20 mouse cellular contexts compared by ENCODE assay signal in the genomic region with DNA sequence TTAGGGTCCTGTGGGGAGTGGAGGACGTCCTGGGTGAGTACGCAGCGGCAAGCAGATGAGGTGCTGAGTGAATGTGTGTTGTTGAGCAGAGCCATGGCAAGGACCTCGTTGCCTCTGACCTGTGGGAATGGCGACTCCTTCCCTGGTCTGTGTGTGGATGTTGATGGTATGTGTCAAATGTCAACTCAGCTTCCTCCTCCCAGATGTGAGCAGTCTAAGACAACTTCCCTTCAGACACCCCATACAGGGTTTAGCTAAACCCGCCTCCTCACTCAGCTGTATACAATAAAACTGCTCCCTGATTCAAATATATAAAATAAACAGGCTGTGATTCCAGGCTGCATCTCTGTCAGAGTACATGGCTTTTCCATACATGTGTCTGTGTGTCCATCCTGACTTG.
A peak's percentile ranks its signal among the peaks of the same experiment; 100 is the strongest.
DNase-seq lines count a peak whose midpoint lies in the region; ATAC-seq and TF ChIP-seq lines count a peak whose summit lies in the region.
"Had no signal": no experiment of that assay in that cellular context is flagged by ENCODE, and none has a peak within 500 bp of the region (broad histone marks: within the 10 kb centered on the region; RNA-seq: fewer than 3 reads in every experiment).

No protein-coding gene starts in this region.

- no peaks in the 10 kb centered on the region for H3K36me3 ChIP-seq in heart, embryonic 10.5 days
- H3K36me3 ChIP-seq in heart, adult 2 months (ENCODE audit: control insufficient read depth, insufficient read depth, low read length): no peaks in the 10 kb centered on the region
- H3K36me3 ChIP-seq in lung, embryonic 16.5 days (ENCODE audit: control insufficient read depth, insufficient read depth, low read length): no peaks in the 10 kb centered on the region
- H3K36me3 ChIP-seq in neural tube, embryonic 15.5 days: no peaks in the 10 kb centered on the region
- H3K36me3 ChIP-seq: embryonic facial prominence, embryonic 12.5 days; forebrain, embryonic 12.5 days; heart, embryonic 15.5 days; hindbrain, embryonic 13.5 days had no signal

- H3K79me2 ChIP-seq in heart, adult 2 months (replicated peaks; ENCODE audit: control insufficient read depth, insufficient read depth, low read length): no peaks in the 10 kb centered on the region

- no peaks in the 10 kb centered on the region for H3K4me1 ChIP-seq in heart, embryonic 10.5 days
- no peaks in the 10 kb centered on the region for H3K4me1 ChIP-seq in heart, adult 2 months (ENCODE audit: control insufficient read depth, insufficient read depth, low read length)
- H3K4me1 ChIP-seq in lung, embryonic 16.5 days (replicated peaks; ENCODE audit: control insufficient read depth, insufficient read depth, low read length): no peaks in the 10 kb centered on the region
- peaks cover 6% of the 10 kb centered on the region; the same call in 1 of the 2 replicates for H3K4me1 ChIP-seq in neural tube, embryonic 15.5 days
- H3K4me1 ChIP-seq: embryonic facial prominence, embryonic 12.5 days; forebrain, embryonic 12.5 days; heart, embryonic 15.5 days had no signal

- no peak for TF ChIP-seq EP300 in heart, adult 2 months (IDR thresholded peaks at IDR 0.05; ENCODE audit: insufficient read depth, low read depth, low read length)

- TF ChIP-seq CTCF in heart, adult 2 months (IDR thresholded peaks at IDR 0.05): no peak

- DNase-seq in heart, embryonic 10.5 days (ENCODE audit: low spot score): peak; percentile 25
- no peak for DNase-seq in heart, adult 2 months
- no peak for DNase-seq in lung, postnatal 4 days
- peak; percentile 11 for DNase-seq in neural tube, embryonic 10.5 days (ENCODE audit: extremely low spot score, low spot score)
- DNase-seq in thymus, postnatal 25 days: no peak
- DNase-seq: adrenal gland, postnatal 14 days; cerebellum, adult 11-12 months; cerebellum, adult 9-10 months; cerebellum, postnatal 25 days; forebrain, postnatal 0 days; gastrocnemius, postnatal 14 days; heart, postnatal 14 days had no signal

- intact Hi-C loops in heart, adult 2 months (cut with DNase I): no loop called here

- no peak for TF ChIP-seq POLR2A in heart, adult 2 months (IDR thresholded peaks at IDR 0.05; ENCODE audit: insufficient read depth, low read depth, low read length)

- peak; percentile 91 for ATAC-seq in lung, embryonic 16.5 days (ENCODE audit: low read depth)
- ATAC-seq in neural tube, embryonic 15.5 days (ENCODE audit: low FRiP score): no peak
- ATAC-seq: activated CD4-positive, CD25-positive, alpha-beta regulatory T cell, adult 4 months; forebrain, postnatal 0 days; Patski had no signal

- WGBS in heart, embryonic 10.5 days: 59% methylated on average over 6 of the region's 6 CpGs
- WGBS in heart, adult 2 months: 50% methylated on average over 6 of the region's 6 CpGs
- WGBS in lung, embryonic 16.5 days: 31% methylated on average over 6 of the region's 6 CpGs
- 92% methylated on average over 6 of the region's 6 CpGs for WGBS in neural tube, embryonic 15.5 days

- no peak overlapping the region for H3K9ac ChIP-seq in heart, adult 2 months (ENCODE audit: low read depth, low read length)
- H3K9ac ChIP-seq in lung, embryonic 16.5 days (ENCODE audit: low read length): no peak overlapping the region
- no peak overlapping the region for H3K9ac ChIP-seq in neural tube, embryonic 15.5 days (replicated peaks)
- H3K9ac ChIP-seq: embryonic facial prominence, embryonic 12.5 days; forebrain, embryonic 12.5 days; forebrain, postnatal 0 days; heart, embryonic 15.5 days; hindbrain, embryonic 13.5 days had no signal

- no peaks in the 10 kb centered on the region for H3K9me3 ChIP-seq in heart, embryonic 10.5 days
- H3K9me3 ChIP-seq in lung, embryonic 16.5 days (ENCODE audit: control insufficient read depth, low read length): no peaks in the 10 kb centered on the region
- no peaks in the 10 kb centered on the region for H3K9me3 ChIP-seq in neural tube, embryonic 15.5 days (replicated peaks)
- H3K9me3 ChIP-seq: embryonic facial prominence, embryonic 12.5 days; forebrain, embryonic 12.5 days; heart, embryonic 15.5 days; hindbrain, embryonic 13.5 days had no signal

- H3K27me3 ChIP-seq in heart, embryonic 10.5 days (ENCODE audit: insufficient read depth, poor library complexity, severe bottlenecking): no peaks in the 10 kb centered on the region
- no peaks in the 10 kb centered on the region for H3K27me3 ChIP-seq in heart, adult 2 months (ENCODE audit: control insufficient read depth, insufficient read depth, low read length)
- H3K27me3 ChIP-seq in lung, embryonic 16.5 days (ENCODE audit: control insufficient read depth, insufficient read depth, low read depth, low read length): no peaks in the 10 kb centered on the region
- no peaks in the 10 kb centered on the region for H3K27me3 ChIP-seq in neural tube, embryonic 15.5 days (replicated peaks)
- H3K27me3 ChIP-seq: embryonic facial prominence, embryonic 12.5 days; forebrain, embryonic 12.5 days; heart, embryonic 15.5 days; hindbrain, embryonic 13.5 days; Patski had no signal

- H3K27ac ChIP-seq in heart, embryonic 10.5 days: no peak overlapping the region
- H3K27ac ChIP-seq in heart, adult 2 months: no peak overlapping the region
- no peak overlapping the region for H3K27ac ChIP-seq in lung, embryonic 16.5 days (ENCODE audit: low read length)
- no peak overlapping the region for H3K27ac ChIP-seq in neural tube, embryonic 15.5 days (replicated peaks)
- H3K27ac ChIP-seq: embryonic facial prominence, embryonic 12.5 days; forebrain, embryonic 12.5 days; heart, embryonic 15.5 days; hindbrain, embryonic 13.5 days had no signal

- no peak overlapping the region for H3K4me3 ChIP-seq in heart, embryonic 10.5 days
- no peak overlapping the region for H3K4me3 ChIP-seq in heart, adult 2 months
- H3K4me3 ChIP-seq in lung, embryonic 16.5 days (ENCODE audit: low read length): no peak overlapping the region
- H3K4me3 ChIP-seq in neural tube, embryonic 15.5 days (replicated peaks): no peak overlapping the region
- H3K4me3 ChIP-seq: embryonic facial prominence, embryonic 12.5 days; forebrain, embryonic 12.5 days; heart, embryonic 15.5 days; hindbrain, embryonic 13.5 days had no signal

- no peak overlapping the region for H3K4me2 ChIP-seq in lung, embryonic 16.5 days (ENCODE audit: low read depth, low read length)
- H3K4me2 ChIP-seq in neural tube, embryonic 15.5 days: no peak overlapping the region
- H3K4me2 ChIP-seq: embryonic facial prominence, embryonic 12.5 days; forebrain, embryonic 12.5 days; heart, embryonic 15.5 days; hindbrain, embryonic 13.5 days had no signal

Comparison
In these comparisons a context has a peak if more than half of its experiments do, and no peak if none do; other contexts are left out.
1. DNase-seq: peak in heart, embryonic 10.5 days (single experiment) and neural tube, embryonic 10.5 days (single experiment); none in heart, adult 2 months (0 of 2), lung, postnatal 4 days (0 of 2) and thymus, postnatal 25 days (single experiment).